Mouse (Mus musculus): ENCODE results near the gene Mrtfa. TPM values are rescaled to one million over a fixed set of nuclear protein-coding genes. Genes with fewer than 3 reads are reported as not detected.

Gene Mrtfa
- polyA plus RNA-seq, 1 experiment from 2014 or later, result 39.3 TPM

Other genes starting within 250 kb of the Mrtfa start
- gene Adsl, start 242.3 kb downstream of the Mrtfa start, polyA plus RNA-seq (2014; fragmentation: Nextera tagmentation; extraction: Ambion mirVana), result 162 and 164 TPM in 2 replicates
- 28.3 and 29.2 TPM in 2 replicates for gene Sgsm3, start 213.0 kb downstream of the Mrtfa start, polyA plus RNA-seq (2014; fragmentation: Nextera tagmentation; extraction: Ambion mirVana)
- 0.26 and 1.0 TPM in 2 replicates for gene Mchr1, start 44.7 kb upstream of the Mrtfa start, polyA plus RNA-seq (2014; fragmentation: Nextera tagmentation; extraction: Ambion mirVana)
- 110 and 114 TPM in 2 replicates for gene Slc25a17, start 170.1 kb upstream of the Mrtfa start, polyA plus RNA-seq (2014; fragmentation: Nextera tagmentation; extraction: Ambion mirVana)
- 153 and 154 TPM in 2 replicates for gene St13, start 209.3 kb upstream of the Mrtfa start, polyA plus RNA-seq (2014; fragmentation: Nextera tagmentation; extraction: Ambion mirVana)
- gene Xpnpep3, start 209.4 kb upstream of the Mrtfa start, polyA plus RNA-seq (2014; fragmentation: Nextera tagmentation; extraction: Ambion mirVana), result 7.8 and 9.0 TPM in 2 replicates
- 1.5 and 2.3 TPM in 2 replicates for gene Dnajb7, start 217.5 kb upstream of the Mrtfa start, polyA plus RNA-seq (2014; fragmentation: Nextera tagmentation; extraction: Ambion mirVana)